In genomic region chr10:68008198-68008955, GRCm38 (mm10) we compare ENCODE assay signal across 10 mouse cellular contexts. TPM values are rescaled to one million over a fixed set of nuclear protein-coding genes. Genes with fewer than 3 reads are reported as not detected.
DNase-seq lines count a peak whose midpoint lies in the region; ATAC-seq and TF ChIP-seq lines count a peak whose summit lies in the region.
"Had no signal": no experiment of that assay in that cellular context is flagged by ENCODE, and none has a peak within 500 bp of the region (broad histone marks: within the 10 kb centered on the region; RNA-seq: fewer than 3 reads in every experiment).

No protein-coding gene starts in this region.

- H3K27ac ChIP-seq in embryonic facial prominence, embryonic 14.5 days (replicated peaks; ENCODE audit: low read depth, low read length): no peak overlapping the region
- H3K27ac ChIP-seq in embryonic facial prominence, embryonic 10.5 days (replicated peaks): no peak overlapping the region
- H3K27ac ChIP-seq: stomach, embryonic 15.5 days had no signal

- H3K4me1 ChIP-seq in embryonic facial prominence, embryonic 14.5 days (ENCODE audit: control insufficient read depth, insufficient read depth, low read length): peaks cover 8% of the 10 kb centered on the region; the same call in 1 of the 2 replicates
- H3K4me1 ChIP-seq in embryonic facial prominence, embryonic 10.5 days: 0 out of 2 replicates have a peak, but pooled peaks cover 3% of the 10 kb centered on the region
- H3K4me1 ChIP-seq: stomach, embryonic 15.5 days had no signal

- H3K27me3 ChIP-seq in embryonic facial prominence, embryonic 14.5 days (replicated peaks; ENCODE audit: control insufficient read depth, insufficient read depth, low read length): no peaks in the 10 kb centered on the region
- no peaks in the 10 kb centered on the region for H3K27me3 ChIP-seq in embryonic facial prominence, embryonic 10.5 days (replicated peaks; ENCODE audit: low read depth, poor library complexity, severe bottlenecking)
- H3K27me3 ChIP-seq in myocyte (ENCODE audit: control insufficient read depth, insufficient read depth, insufficient read length): no peaks in the 10 kb centered on the region
- H3K27me3 ChIP-seq: stomach, embryonic 15.5 days had no signal

- 70% methylated on average over 13 of the region's 13 CpGs for WGBS in embryonic facial prominence, embryonic 14.5 days
- WGBS in embryonic facial prominence, embryonic 10.5 days: 81% methylated on average over 13 of the region's 13 CpGs

- H3K9me3 ChIP-seq in embryonic facial prominence, embryonic 14.5 days (ENCODE audit: control insufficient read depth, low read length): no peaks in the 10 kb centered on the region
- H3K9me3 ChIP-seq in embryonic facial prominence, embryonic 10.5 days: 0 out of 2 replicates have a peak, but pooled peaks cover 3% of the 10 kb centered on the region
- H3K9me3 ChIP-seq: stomach, embryonic 15.5 days had no signal

- DNase-seq in embryonic facial prominence, embryonic 14.5 days (ENCODE audit: low spot score): peak; percentile 57
- no peak for DNase-seq in embryonic facial prominence, embryonic 10.5 days (ENCODE audit: low spot score)
- peak; percentile 21 for DNase-seq in thymus, postnatal 14 days
- no peak for DNase-seq in thymus, postnatal 36 days
- peak; percentile 59 to 69 for DNase-seq in heart, adult 9 months (ENCODE audit: low spot score in 2 of 2)
- no peak for DNase-seq in embryo, embryonic 10 days (ENCODE audit: low spot score)
- DNase-seq in gastrocnemius, postnatal 25 days: no peak

- 0 out of 2 replicates have a peak, but pooled peaks cover 10% of the 10 kb centered on the region for H3K36me3 ChIP-seq in embryonic facial prominence, embryonic 14.5 days (ENCODE audit: control insufficient read depth, insufficient read depth, low read length)
- peaks cover 54% of the 10 kb centered on the region for H3K36me3 ChIP-seq in embryonic facial prominence, embryonic 10.5 days (replicated peaks)
- no peaks in the 10 kb centered on the region for H3K36me3 ChIP-seq in myocyte (ENCODE audit: control insufficient read depth, insufficient read depth)
- H3K36me3 ChIP-seq: stomach, embryonic 15.5 days had no signal

- no peaks in the 10 kb centered on the region for H3K79me2 ChIP-seq in myocyte (ENCODE audit: control insufficient read depth, insufficient read depth)

- no peak overlapping the region for H3K4me3 ChIP-seq in embryonic facial prominence, embryonic 14.5 days (ENCODE audit: low read depth, low read length)
- H3K4me3 ChIP-seq in embryonic facial prominence, embryonic 10.5 days: no peak overlapping the region
- H3K4me3 ChIP-seq in myocyte: no peak overlapping the region
- H3K4me3 ChIP-seq: stomach, embryonic 15.5 days had no signal

- no peak overlapping the region for H3ac ChIP-seq in myocyte (ENCODE audit: control insufficient read depth, insufficient read length)

- ATAC-seq in embryonic facial prominence, embryonic 14.5 days (ENCODE audit: low read depth): no peak
- ATAC-seq: hindbrain, embryonic 16.5 days had no signal

- H3K9ac ChIP-seq in embryonic facial prominence, embryonic 14.5 days (ENCODE audit: low read depth, low read length): no peak overlapping the region
- H3K9ac ChIP-seq: stomach, embryonic 15.5 days had no signal

- no peak overlapping the region for H3K4me2 ChIP-seq in embryonic facial prominence, embryonic 14.5 days (ENCODE audit: low read depth, low read length)
- peak overlapping the region; percentile 76 for H3K4me2 ChIP-seq in myocyte (ENCODE audit: low read depth)
- H3K4me2 ChIP-seq: stomach, embryonic 15.5 days had no signal

- TF ChIP-seq POLR2A in myocyte (IDR thresholded peaks at IDR 0.05; ENCODE audit: insufficient read length, low read depth): no peak

TF ChIP-seq in myocyte, 11 proteins besides CTCF, POLR2A, EP300 and RAD21:
- TF ChIP-seq USF1 (IDR thresholded peaks at IDR 0.05; ENCODE audit: low read depth): no peak
- peak; percentile 88 for TF ChIP-seq CEBPB (IDR thresholded peaks at IDR 0.05; ENCODE audit: insufficient read depth, poor library complexity, severe bottlenecking)

RNA-seq across cellular contexts. Expression of gene Rtkn2, which starts 29.0 kb away (rescaled TPM):
- polyA plus RNA-seq in embryonic facial prominence, embryonic 14.5 days (2014; fragmentation: Nextera tagmentation; extraction: Ambion mirVana): 5.4 and 6.5 TPM in 2 replicates
- 11.7 and 12.8 TPM in 2 replicates for polyA plus RNA-seq in embryonic facial prominence, embryonic 10.5 days (2016; fragmentation: Nextera tagmentation; extraction: Ambion mirVana)
- 3.5 TPM for polyA plus RNA-seq in myocyte (2012; fragmentation: generic; extraction: Trizol)
- under 1 TPM; 0.29 to 0.36 TPM for total RNA-seq in gastrocnemius, postnatal 25 days (2021)

Comparison
In these comparisons a context has a peak if more than half of its experiments do, and no peak if none do; other contexts are left out.
1. DNase-seq: peak in embryonic facial prominence, embryonic 14.5 days (single experiment), thymus, postnatal 14 days (single experiment) and heart, adult 9 months (2 of 2); none in embryonic facial prominence, embryonic 10.5 days (single experiment), thymus, postnatal 36 days (0 of 2), embryo, embryonic 10 days (single experiment) and gastrocnemius, postnatal 25 days (single experiment).